Mouse (Mus musculus): ENCODE results near the gene Fbxw8.

The Fbxw8 gene

GRCm38 (mm10) chr5:118061391-118061790, 93.9 kb downstream of the Fbxw8 start:
- H3K9me3 ChIP-seq (ENCODE audit: low read length): no peaks in the 10 kb centered on the region
- peaks cover 22% of the 10 kb centered on the region for H3K4me1 ChIP-seq (replicated peaks; ENCODE audit: low read depth, low read length)
- TF ChIP-seq CTCF (conservative IDR thresholded peaks at IDR 0.05; ENCODE audit: low read length) (no peak), NANOG (IDR thresholded peaks at IDR 0.05; ENCODE audit: borderline replicate concordance, low read length) (no peak), POU5F1 (IDR thresholded peaks at IDR 0.05; ENCODE audit: borderline replicate concordance, low read length) (no peak)
- 0 out of 2 replicates have a peak overlapping the region, but pooled peaks have one; percentile 37 for H3K4me3 ChIP-seq (replicated peaks; ENCODE audit: low read length)
- peaks cover 20% of the 10 kb centered on the region for H3K27me3 ChIP-seq (ENCODE audit: insufficient read depth, low read length)
- peaks cover 21% of the 10 kb centered on the region for H3K36me3 ChIP-seq (ENCODE audit: insufficient read depth, low read length)

GRCm38 (mm10) chr5:118059646-118060045, 95.6 kb downstream of the Fbxw8 start:
- Histone ChIP-seq H3K27me3 (ENCODE audit: insufficient read depth, low read length) (peaks cover 30% of the 10 kb centered on the region), H3K4me1 (replicated peaks; ENCODE audit: low read depth, low read length) (peaks cover 30% of the 10 kb centered on the region), H3K36me3 (ENCODE audit: insufficient read depth, low read length) (peaks cover 5% of the 10 kb centered on the region; the same call in 1 of the 2 replicates), H3K9me3 (ENCODE audit: low read length) (no peaks in the 10 kb centered on the region), H3K4me3 (replicated peaks; ENCODE audit: low read length) (no peak overlapping the region)
- TF ChIP-seq POU5F1 (IDR thresholded peaks at IDR 0.05; ENCODE audit: borderline replicate concordance, low read length): no peak
- TF ChIP-seq NANOG (IDR thresholded peaks at IDR 0.05; ENCODE audit: borderline replicate concordance, low read length): no peak
- TF ChIP-seq CTCF (conservative IDR thresholded peaks at IDR 0.05; ENCODE audit: low read length): no peak

- Histone ChIP-seq H3K9me3 (ENCODE audit: low read length) (no peaks in the 10 kb centered on the region), H3K27me3 (ENCODE audit: insufficient read depth, low read length) (peaks cover 30% of the 10 kb centered on the region), H3K4me3 (replicated peaks; ENCODE audit: low read length) (no peak overlapping the region), H3K4me1 (replicated peaks; ENCODE audit: low read depth, low read length) (peaks cover 30% of the 10 kb centered on the region), H3K36me3 (ENCODE audit: insufficient read depth, low read length) (peaks cover 3% of the 10 kb centered on the region; the same call in 1 of the 2 replicates)
- no peak for TF ChIP-seq CTCF (conservative IDR thresholded peaks at IDR 0.05; ENCODE audit: low read length)
- no peak for TF ChIP-seq POU5F1 (IDR thresholded peaks at IDR 0.05; ENCODE audit: borderline replicate concordance, low read length)
- no peak for TF ChIP-seq NANOG (IDR thresholded peaks at IDR 0.05; ENCODE audit: borderline replicate concordance, low read length)
Observed at GRCm38 (mm10) chr5:118058858-118059257, 96.4 kb downstream of the Fbxw8 start.

GRCm38 (mm10) chr5:118057508-118058111, 97.7 kb downstream of the Fbxw8 start:
- Histone ChIP-seq H3K27me3 (ENCODE audit: insufficient read depth, low read length) (peaks cover 30% of the 10 kb centered on the region), H3K36me3 (ENCODE audit: insufficient read depth, low read length) (no peaks in the 10 kb centered on the region), H3K4me3 (replicated peaks; ENCODE audit: low read length) (no peak overlapping the region), H3K4me1 (replicated peaks; ENCODE audit: low read depth, low read length) (peaks cover 29% of the 10 kb centered on the region), H3K9me3 (ENCODE audit: low read length) (no peaks in the 10 kb centered on the region)
- TF ChIP-seq NANOG (IDR thresholded peaks at IDR 0.05; ENCODE audit: borderline replicate concordance, low read length) (no peak), CTCF (conservative IDR thresholded peaks at IDR 0.05; ENCODE audit: low read length) (no peak)

- Histone ChIP-seq H3K4me3 (replicated peaks; ENCODE audit: low read length) (no peak overlapping the region), H3K4me1 (replicated peaks; ENCODE audit: low read depth, low read length) (peaks cover 30% of the 10 kb centered on the region), H3K9me3 (ENCODE audit: low read length) (no peaks in the 10 kb centered on the region), H3K36me3 (ENCODE audit: insufficient read depth, low read length) (no peaks in the 10 kb centered on the region), H3K27me3 (ENCODE audit: insufficient read depth, low read length) (peaks cover 24% of the 10 kb centered on the region)
- TF ChIP-seq POU5F1 (IDR thresholded peaks at IDR 0.05; ENCODE audit: borderline replicate concordance, low read length): no peak
Observed at GRCm38 (mm10) chr5:118053205-118053604, 102.1 kb downstream of the Fbxw8 start.

- Histone ChIP-seq H3K27me3 (ENCODE audit: insufficient read depth, low read length) (peaks cover 15% of the 10 kb centered on the region; the same call in 1 of the 2 replicates), H3K9me3 (ENCODE audit: low read length) (no peaks in the 10 kb centered on the region), H3K4me3 (replicated peaks; ENCODE audit: low read length) (no peak overlapping the region), H3K36me3 (ENCODE audit: insufficient read depth, low read length) (no peaks in the 10 kb centered on the region), H3K4me1 (replicated peaks; ENCODE audit: low read depth, low read length) (peaks cover 24% of the 10 kb centered on the region)
- TF ChIP-seq POU5F1 (IDR thresholded peaks at IDR 0.05; ENCODE audit: borderline replicate concordance, low read length) (no peak), CTCF (conservative IDR thresholded peaks at IDR 0.05; ENCODE audit: low read length) (no peak), NANOG (IDR thresholded peaks at IDR 0.05; ENCODE audit: borderline replicate concordance, low read length) (no peak)
Observed at GRCm38 (mm10) chr5:118051981-118052662, 103.1 kb downstream of the Fbxw8 start.

GRCm38 (mm10) chr5:118050743-118051142, 104.5 kb downstream of the Fbxw8 start:
- peaks cover 10% of the 10 kb centered on the region for H3K4me1 ChIP-seq (replicated peaks; ENCODE audit: low read depth, low read length)
- H3K9me3 ChIP-seq (ENCODE audit: low read length): no peaks in the 10 kb centered on the region
- TF ChIP-seq POU5F1 (IDR thresholded peaks at IDR 0.05; ENCODE audit: borderline replicate concordance, low read length): no peak
- TF ChIP-seq NANOG (IDR thresholded peaks at IDR 0.05; ENCODE audit: borderline replicate concordance, low read length): no peak
- no peak for TF ChIP-seq CTCF (conservative IDR thresholded peaks at IDR 0.05; ENCODE audit: low read length)
- H3K4me3 ChIP-seq (replicated peaks; ENCODE audit: low read length): no peak overlapping the region
- peaks cover 8% of the 10 kb centered on the region; the same call in 1 of the 2 replicates for H3K27me3 ChIP-seq (ENCODE audit: insufficient read depth, low read length)
- H3K36me3 ChIP-seq (ENCODE audit: insufficient read depth, low read length): no peaks in the 10 kb centered on the region

- TF ChIP-seq POU5F1 (IDR thresholded peaks at IDR 0.05; ENCODE audit: borderline replicate concordance, low read length) (no peak), NANOG (IDR thresholded peaks at IDR 0.05; ENCODE audit: borderline replicate concordance, low read length) (no peak)
Observed at GRCm38 (mm10) chr5:118048928-118049327, 106.3 kb downstream of the Fbxw8 start.

More at GRCm38 (mm10) chr5:118048928-118049327, 106.3 kb downstream of the Fbxw8 start:
- H3K4me1 ChIP-seq (replicated peaks; ENCODE audit: low read depth, low read length): peaks cover 9% of the 10 kb centered on the region
- H3K4me3 ChIP-seq (replicated peaks; ENCODE audit: low read length): no peak overlapping the region
- no peaks in the 10 kb centered on the region for H3K36me3 ChIP-seq (ENCODE audit: insufficient read depth, low read length)
- 0 out of 2 replicates have a peak, but pooled peaks cover 3% of the 10 kb centered on the region for H3K27me3 ChIP-seq (ENCODE audit: insufficient read depth, low read length)
- H3K9me3 ChIP-seq (ENCODE audit: low read length): no peaks in the 10 kb centered on the region

Measured in E14TG2a.4 (cell line).